Mouse (Mus musculus): ENCODE measurements at regions not wholly inside any gene's neighbourhood (a gene's known extent, or its start where the extent isn't known, plus 50 kb on each side); places are given as distances from the start of the nearest gene placed in this dataset.

- TF ChIP-seq CTCF (IDR thresholded peaks at IDR 0.05; ENCODE audit: low read depth, low read length) (no peak), POLR2A (IDR thresholded peaks at IDR 0.05; ENCODE audit: insufficient read depth, low read length) (no peak), EP300 (IDR thresholded peaks at IDR 0.05; ENCODE audit: insufficient read depth, low read depth, low read length) (no peak)
These were observed 547.3 kb upstream of the Nbea start for GRCm38 (mm10) chr3:56730849-56731248.

All from ES-Bruce4 (cell line).